Mouse (Mus musculus) cerebellum, postnatal 4 days (tissue): ENCODE measurements at regions not wholly inside any gene's neighbourhood (a gene's known extent, or its start where the extent isn't known, plus 50 kb on each side); places are given as distances from the start of the nearest gene placed in this dataset.

ENCODE experiments used
- DNase-seq, 2 experiments: peaks; one replicate each; pipeline ENCODE4 v3.0.0; 2022; ENCODE audit warnings: low spot score in 2 of 2, mixed read lengths in 1 of 2

DNA sequence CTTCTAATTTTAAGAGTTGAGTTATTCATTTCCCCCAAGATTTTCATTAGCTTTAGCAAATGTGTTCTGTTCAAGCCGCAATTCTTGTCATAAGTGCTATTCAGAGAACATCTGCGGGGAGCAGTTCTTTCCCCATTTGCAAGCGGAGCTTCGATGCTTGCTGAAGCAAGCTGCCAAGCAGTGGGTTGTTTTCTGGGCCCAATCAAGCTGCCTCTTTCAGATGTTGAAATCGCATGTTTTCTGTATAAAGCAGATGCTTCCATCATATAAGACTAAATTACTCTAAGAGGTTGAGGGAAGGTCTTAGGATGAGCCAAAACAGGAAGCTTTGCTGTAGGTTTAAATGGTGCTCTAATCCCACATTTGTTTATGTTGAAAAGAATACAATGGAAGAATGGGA is 547.4 kb downstream of the Abca13 start:
- DNase-seq = no peak

DNA sequence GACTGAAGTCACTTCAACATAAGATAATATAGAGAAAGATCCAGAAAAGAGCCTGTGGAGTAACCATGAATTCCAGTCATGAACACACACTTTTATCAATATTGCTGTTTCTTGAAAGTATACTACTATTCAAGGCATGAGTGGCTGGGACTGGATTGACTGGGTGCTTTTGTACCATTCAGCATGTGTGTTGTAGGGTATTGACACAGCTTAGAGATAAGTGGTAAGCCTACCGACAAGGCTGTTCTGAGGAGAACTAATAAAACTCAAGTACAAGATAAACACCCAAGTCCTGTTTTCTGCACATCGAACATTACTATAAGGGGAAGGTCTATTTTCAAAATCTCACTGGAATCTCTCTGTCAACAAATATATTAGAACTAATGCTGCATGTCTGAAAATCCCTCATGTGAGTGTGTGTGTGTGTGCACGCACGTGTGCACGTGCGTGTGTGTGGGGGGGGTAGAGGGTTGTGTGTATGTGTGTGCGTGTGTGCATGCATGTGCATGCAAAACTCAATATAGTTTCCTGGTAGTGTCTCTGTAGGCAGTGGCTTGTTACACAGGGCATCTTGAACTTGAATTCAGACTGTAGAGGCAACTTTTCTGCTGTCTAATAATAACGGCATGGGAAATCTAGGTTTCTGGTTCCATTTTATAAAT is 588.6 kb downstream of the Abca13 start:
- no peak for DNase-seq

DNA sequence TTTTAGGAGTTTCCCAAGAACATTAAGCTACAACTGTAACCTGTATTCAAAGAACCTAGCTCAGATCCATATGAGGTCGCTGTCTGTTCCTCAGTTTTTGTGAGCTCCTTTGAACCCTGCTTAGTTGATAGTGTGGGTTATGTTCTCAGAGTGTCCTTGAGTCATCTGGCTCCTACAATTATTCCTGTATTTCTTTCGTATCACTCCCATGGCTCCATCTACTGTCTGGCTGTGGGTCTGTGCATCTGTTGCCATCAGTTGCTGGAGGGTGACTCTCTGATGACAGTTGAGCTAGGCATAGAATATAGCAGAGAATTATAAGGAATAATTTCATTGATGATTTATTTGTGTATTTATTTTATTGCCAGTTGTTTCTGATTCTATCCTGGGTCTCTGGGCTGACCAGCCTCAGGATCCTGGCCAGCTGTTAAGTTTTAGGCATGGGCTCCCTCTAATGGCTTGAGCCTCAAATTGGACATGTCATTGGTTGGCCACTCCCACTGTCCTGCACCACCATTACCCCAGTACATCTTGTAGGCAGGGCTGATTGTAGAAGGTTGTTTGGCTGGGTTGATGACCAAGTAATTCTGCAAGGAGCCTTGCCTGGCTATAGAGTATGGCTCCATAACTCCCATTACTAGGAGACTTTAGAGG is 601.6 kb downstream of the Abca13 start:
- no peak for DNase-seq

DNA sequence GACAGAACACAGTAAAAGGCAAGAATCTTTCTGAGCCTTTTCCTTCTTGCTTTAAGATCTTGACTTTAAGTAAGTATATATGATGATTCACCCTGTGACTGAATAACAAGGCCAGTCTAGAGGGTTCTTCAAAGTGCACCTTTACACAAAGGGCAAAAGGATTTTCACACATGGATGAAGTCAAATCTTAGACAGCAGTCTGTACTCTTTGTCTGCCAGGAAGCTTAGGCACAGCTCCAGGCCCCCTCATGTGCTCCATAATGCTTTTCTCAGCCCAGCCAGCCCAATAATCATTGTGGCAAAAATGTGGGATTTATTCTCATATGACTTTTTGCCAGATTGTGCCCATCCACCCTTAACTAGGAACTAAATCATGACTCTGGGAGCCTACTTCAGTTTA is 647.9 kb downstream of the Abca13 start:
- DNase-seq = peak in 1 of 2 experiments; percentile 66

DNA sequence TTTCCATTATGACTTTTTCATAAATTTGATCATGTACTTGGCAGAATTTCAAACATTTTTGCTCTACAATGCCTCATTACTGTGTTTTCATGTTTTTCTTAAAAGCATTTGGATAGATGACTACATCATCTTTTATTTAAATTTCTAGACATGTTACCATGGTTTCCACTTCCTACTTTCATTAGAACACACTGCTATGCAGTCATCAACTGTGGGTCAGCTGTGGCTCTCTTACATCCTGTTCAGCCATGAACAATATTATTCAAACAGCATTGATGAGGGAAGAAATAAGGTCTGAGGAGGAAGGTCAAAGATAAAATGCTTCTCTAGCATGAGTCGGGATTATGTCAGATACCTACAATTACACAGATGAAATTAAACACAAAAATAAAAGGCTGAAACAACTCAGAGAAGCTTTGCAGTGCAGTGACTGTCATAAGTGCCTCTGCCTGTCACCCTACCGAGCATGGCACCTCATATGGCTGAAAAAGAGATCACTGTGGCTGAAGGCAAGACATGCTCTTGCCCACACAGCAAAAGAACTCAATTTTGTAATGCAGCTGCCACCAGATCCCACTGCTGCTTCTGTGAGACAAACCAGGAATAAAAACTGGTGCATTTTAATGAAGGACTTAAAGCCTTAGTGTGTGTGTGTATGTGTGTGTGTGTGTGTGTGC is 676.9 kb downstream of the Abca13 start:
- no peak for DNase-seq
